Mouse (Mus musculus): Measurements from ENCODE around the gene Amotl1.
"Not testable (repeated sequence)": the region's sequence is repeated elsewhere in the genome, so short reads cannot be mapped to it uniquely, and the experiment has no call there.

The Amotl1 gene
- long read RNA-seq, experiment 1, partial matches to known transcripts: 1 of 6 reads
- long read RNA-seq, experiment 1, other reads (novel, unspliced or antisense): 5 of 6 reads
- long read RNA-seq, experiment 2, partial matches to known transcripts: 0 of 9 reads
- long read RNA-seq, experiment 2, other reads (novel, unspliced or antisense): 9 of 9 reads

- intact Hi-C loops (cut with DNase I): no loop called here
Observed at GRCm38 (mm10) chr9:14644956-14645355, at the start of gene Amotl1. TSS of gene Amotl1 (minus strand) at chr9:14645056.

GRCm38 (mm10) chr9:14689376-14690108 is 44.7 kb upstream of the Amotl1 start:
- intact Hi-C loops (cut with DNase I): loop anchor here (10.0 kb wide), 1 partner anchor 335 kb away; no protein-coding TSS in a partner anchor

GRCm38 (mm10) chr9:14684363-14684762 is 39.5 kb upstream of the Amotl1 start:
- intact Hi-C loops (cut with DNase I): no loop called here

GRCm38 (mm10) chr9:14682741-14683140 is 37.9 kb upstream of the Amotl1 start:
- intact Hi-C loops (cut with DNase I): no loop called here

GRCm38 (mm10) chr9:14680584-14680983 is 35.7 kb upstream of the Amotl1 start:
- intact Hi-C loops (cut with DNase I): no loop called here

- intact Hi-C loops (cut with DNase I): no loop called here
Observed at GRCm38 (mm10) chr9:14675707-14676691, 31.1 kb upstream of the Amotl1 start.

- intact Hi-C loops (cut with DNase I): no loop called here
Observed at GRCm38 (mm10) chr9:14674506-14674905, 29.6 kb upstream of the Amotl1 start.

GRCm38 (mm10) chr9:14673109-14673508 is 28.3 kb upstream of the Amotl1 start:
- intact Hi-C loops (cut with DNase I): no loop called here

GRCm38 (mm10) chr9:14671965-14672364 is 27.1 kb upstream of the Amotl1 start:
- intact Hi-C loops (cut with DNase I): not testable (repeated sequence)

GRCm38 (mm10) chr9:14668382-14668781 is 23.5 kb upstream of the Amotl1 start:
- intact Hi-C loops (cut with DNase I): no loop called here

GRCm38 (mm10) chr9:14666071-14666470 is 21.2 kb upstream of the Amotl1 start:
- intact Hi-C loops (cut with DNase I): no loop called here

- intact Hi-C loops (cut with DNase I): no loop called here
Observed at GRCm38 (mm10) chr9:14663591-14663990, 18.7 kb upstream of the Amotl1 start.

GRCm38 (mm10) chr9:14662876-14663275 is 18.0 kb upstream of the Amotl1 start:
- intact Hi-C loops (cut with DNase I): no loop called here

GRCm38 (mm10) chr9:14662138-14662537 is 17.3 kb upstream of the Amotl1 start:
- intact Hi-C loops (cut with DNase I): no loop called here

GRCm38 (mm10) chr9:14657926-14658325 is 13.1 kb upstream of the Amotl1 start:
- intact Hi-C loops (cut with DNase I): no loop called here

GRCm38 (mm10) chr9:14654010-14654409 is 9.2 kb upstream of the Amotl1 start:
- intact Hi-C loops (cut with DNase I): no loop called here

GRCm38 (mm10) chr9:14652761-14653160 is 7.9 kb upstream of the Amotl1 start:
- intact Hi-C loops (cut with DNase I): no loop called here

- intact Hi-C loops (cut with DNase I): no loop called here
Observed at GRCm38 (mm10) chr9:14647849-14648248, 3.0 kb upstream of the Amotl1 start.

GRCm38 (mm10) chr9:14646641-14647040 is 1.8 kb upstream of the Amotl1 start:
- intact Hi-C loops (cut with DNase I): no loop called here

- intact Hi-C loops (cut with DNase I): no loop called here
Observed at GRCm38 (mm10) chr9:14646061-14646460, 1.2 kb upstream of the Amotl1 start.

GRCm38 (mm10) chr9:14643328-14643727 is 1.5 kb downstream of the Amotl1 start:
- intact Hi-C loops (cut with DNase I): no loop called here

Data from adrenal gland (tissue).